Mouse (Mus musculus): ENCODE results near the gene Dmrtc1a.
A peak's percentile ranks its signal among the peaks of the same experiment; 100 is the strongest.
"Not testable (repeated sequence)": the region's sequence is repeated elsewhere in the genome, so short reads cannot be mapped to it uniquely, and the experiment has no call there.

Gene Dmrtc1a

DNA sequence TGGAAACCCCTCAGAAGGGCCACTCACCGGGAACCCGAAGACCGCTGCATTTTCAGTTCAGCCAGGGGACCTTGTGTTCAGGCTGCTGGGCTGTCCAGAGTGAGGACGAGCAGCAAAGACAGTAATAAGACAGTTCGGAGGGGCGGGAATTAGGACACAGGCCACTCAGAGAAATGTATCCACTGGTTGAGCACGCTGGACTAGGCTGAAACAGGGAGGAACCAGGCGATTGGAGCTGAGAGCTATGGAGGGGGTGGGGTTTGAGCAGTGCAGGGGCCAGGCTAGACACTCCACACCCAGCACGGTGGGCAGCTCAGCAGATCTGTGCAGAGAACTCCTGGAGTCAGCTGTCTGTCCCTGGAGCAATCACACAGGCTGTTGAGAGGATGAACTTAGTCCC, at the start of gene Dmrtc1a, which contains the start of gene 1700011M02Rik:
TSS of gene Dmrtc1a (minus strand) at position 101 of the 400 bp plus-strand sequence.
TSS of gene 1700011M02Rik (plus strand) at position 319 of the 400 bp plus-strand sequence.
- not testable (repeated sequence) for ATAC-seq (ENCODE audit: low TSS enrichment)

DNA sequence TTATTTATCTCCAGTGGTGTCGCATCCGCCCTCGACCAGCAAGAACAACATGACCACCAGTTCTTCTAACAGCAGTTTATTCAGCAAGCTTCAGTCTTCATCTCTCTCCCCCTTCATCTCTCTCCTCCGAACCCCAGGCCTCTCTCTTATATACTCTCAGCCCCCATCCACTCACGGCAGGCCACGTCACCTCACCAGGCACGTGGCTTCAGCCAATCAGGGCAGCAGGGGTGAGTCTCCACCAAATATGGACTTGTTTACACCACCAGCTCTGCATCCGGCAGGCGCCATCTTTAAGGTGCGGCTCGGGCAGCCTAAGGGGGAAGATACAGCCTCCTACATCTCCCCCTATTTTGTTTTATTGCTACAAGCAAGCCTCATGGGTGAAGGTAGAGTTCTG, 41.6 kb upstream of the Dmrtc1a start:
- ATAC-seq (ENCODE audit: low TSS enrichment), result not testable (repeated sequence)

DNA sequence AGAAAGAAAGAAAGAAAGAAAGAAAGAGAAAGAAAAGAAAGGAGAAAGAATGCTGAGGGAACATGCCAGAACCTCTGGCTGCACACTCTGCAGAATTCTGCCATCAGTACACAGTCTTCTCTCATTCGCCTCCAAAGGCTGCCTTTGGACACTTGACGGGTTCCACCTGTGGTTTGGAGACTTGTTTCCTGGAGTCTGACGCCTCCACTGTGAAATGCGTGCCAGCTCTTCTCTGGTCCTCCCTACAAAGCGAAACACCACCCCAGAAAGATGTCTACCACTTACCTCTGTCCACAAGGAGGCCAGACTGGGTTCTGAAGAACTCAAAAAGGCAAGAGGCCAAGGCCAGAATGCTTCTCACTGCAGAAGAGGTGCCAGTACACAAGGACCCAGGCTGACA, 28.3 kb upstream of the Dmrtc1a start:
- ATAC-seq (ENCODE audit: low TSS enrichment), result no peak

DNA sequence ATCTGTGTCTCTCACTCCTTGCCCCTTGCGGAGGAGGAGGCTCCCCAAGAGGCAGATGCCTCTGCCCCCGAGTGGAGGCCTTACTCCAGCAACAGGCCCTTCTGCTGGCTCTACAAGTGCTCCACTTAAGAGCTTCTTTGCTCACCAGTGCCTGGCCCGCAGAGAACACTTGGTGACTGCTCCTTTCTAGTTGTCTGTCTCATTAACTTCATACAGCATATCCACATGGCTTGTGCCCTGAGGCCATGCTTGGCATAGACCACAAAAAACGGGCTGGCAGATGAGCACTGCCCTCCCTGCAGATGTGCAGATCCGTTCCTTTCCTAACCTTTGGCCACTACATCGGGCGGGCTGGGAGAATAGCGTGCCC, 25.9 kb upstream of the Dmrtc1a start:
- ATAC-seq (ENCODE audit: low TSS enrichment), result peak; percentile 38; the same call in 1 of the 2 replicates

DNA sequence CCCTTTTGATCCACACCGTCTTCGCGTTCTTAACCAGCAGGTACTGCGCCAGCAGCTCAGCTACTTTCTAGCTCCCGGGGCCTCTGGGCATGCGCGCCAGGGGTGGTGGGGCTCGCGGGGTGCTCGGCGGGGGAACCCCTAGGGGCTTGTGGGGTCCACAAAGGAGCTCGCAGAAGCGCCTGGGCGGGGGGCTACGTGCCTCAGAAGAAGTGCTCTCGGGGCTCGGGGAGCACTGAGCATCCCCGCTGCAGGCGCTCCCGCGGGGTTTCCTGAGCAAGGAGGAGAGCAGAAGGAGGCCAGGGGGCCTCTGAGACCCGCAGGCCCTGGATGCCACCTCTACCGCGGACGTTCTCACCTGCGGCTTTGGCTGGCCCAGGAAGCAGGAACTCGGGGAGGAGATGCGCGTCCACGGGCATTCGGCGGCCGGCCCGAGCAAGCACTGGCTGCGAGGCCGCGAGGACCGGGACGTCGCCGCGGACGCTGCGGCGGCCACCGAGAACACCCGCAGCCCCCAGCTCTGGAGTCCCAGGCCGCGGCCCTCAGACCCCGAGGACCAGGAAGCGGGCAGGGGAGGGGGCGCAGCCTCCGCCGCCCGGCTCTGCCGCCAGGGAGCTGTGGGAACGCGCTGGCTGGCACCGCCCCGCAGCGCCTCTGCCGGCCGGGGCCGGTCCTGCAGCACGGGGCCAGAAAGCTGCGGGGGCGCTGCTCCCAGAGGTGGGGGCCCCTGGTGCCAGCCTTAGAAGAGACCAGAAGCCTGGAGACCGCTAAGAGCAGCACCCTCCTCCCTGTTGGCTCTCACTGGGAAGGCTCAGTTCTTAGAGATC, 25.3 kb upstream of the Dmrtc1a start:
- ATAC-seq (ENCODE audit: low TSS enrichment), result peak; percentile 94

DNA sequence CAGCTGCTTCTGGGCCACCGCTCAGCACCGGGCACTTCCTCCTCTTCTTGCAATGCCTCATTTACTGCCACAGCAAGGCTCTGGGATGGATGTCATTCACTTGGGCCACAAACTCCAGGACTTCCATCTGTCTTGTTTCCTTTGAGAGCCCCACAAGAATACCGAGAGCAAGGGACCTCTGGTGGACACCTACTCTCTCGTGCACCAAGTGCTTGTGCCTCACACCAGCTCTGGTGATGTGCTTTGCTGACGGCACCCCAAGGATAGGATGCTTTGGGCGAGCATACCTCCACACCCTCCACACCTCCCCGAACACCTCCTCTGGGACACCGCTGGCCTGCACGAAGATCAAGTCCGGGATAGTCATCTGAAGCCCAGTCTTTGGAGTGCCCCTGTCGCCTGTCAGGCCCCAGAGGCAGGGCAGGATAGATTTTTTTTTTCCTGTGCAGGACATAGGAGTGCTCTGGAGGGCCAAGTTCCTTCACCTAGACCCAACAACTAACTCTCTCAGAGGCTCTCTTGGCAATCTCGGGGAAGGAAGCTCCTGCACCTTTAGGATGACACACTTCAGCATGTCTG, 24.6 kb upstream of the Dmrtc1a start:
- ATAC-seq (ENCODE audit: low TSS enrichment), result peak; percentile 56

DNA sequence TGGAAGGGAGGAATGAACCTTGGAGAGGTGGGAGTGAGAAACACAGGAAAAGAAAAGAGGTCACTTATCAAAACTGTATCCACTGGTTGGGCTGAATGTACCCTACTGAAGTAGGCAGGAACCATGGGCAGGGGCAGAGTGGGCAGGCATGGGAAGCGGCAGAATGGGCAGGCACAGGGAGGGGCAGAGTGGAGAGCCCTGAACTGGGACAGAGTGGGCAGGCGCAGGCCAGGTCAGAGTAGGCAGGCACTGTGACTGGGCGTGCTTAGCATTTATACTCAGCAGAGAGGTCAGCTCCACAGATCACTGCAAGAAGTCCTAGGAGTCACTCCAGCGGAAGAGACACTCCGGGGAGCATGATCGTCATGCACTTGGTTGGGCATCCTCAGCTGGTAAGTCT, 19.6 kb upstream of the Dmrtc1a start, which contains the start of gene 1700018G05Rik:
TSS of gene 1700018G05Rik (plus strand) at position 301 of the 400 bp plus-strand sequence.
- not testable (repeated sequence) for ATAC-seq (ENCODE audit: low TSS enrichment)

DNA sequence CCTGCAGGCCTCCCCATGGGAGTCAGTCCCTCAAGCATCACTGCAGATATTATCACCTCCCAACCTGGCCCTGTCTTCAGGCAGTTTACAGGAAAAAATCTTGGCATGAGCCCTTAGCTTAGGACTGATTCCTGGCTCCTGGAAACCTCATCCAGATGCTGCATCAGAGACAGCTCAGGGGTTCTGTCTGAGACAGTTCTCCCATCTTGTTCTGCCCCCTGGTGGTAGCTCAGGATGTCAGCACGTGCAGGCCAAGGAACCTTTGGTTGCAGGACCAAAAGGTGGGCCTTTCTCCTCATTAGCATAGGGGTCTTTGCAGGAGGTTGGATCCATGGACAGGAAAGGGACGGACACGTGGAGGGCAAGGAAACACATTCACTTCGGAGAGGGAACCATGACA, 18.2 kb upstream of the Dmrtc1a start:
- peak; percentile 85 for ATAC-seq (ENCODE audit: low TSS enrichment)

DNA sequence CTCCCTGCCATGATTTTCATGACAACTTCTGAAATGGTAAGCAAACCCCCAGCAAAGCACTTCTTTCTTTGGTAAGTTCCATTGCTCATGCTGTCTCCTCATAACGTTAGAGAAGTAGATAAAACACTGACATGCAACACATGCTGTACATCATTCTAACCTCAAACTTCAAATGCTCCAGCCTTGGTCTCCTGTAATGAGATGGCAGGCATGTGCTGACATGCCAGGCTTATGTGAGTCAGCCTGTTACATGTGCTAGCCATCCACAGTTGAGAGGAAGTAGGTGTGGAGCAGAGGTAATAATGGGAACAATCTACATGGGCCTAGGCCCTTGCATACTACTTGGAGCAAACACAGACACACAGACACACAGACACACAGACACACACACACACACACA, 6.3 kb upstream of the Dmrtc1a start:
- ATAC-seq (ENCODE audit: low TSS enrichment), result not testable (repeated sequence)

DNA sequence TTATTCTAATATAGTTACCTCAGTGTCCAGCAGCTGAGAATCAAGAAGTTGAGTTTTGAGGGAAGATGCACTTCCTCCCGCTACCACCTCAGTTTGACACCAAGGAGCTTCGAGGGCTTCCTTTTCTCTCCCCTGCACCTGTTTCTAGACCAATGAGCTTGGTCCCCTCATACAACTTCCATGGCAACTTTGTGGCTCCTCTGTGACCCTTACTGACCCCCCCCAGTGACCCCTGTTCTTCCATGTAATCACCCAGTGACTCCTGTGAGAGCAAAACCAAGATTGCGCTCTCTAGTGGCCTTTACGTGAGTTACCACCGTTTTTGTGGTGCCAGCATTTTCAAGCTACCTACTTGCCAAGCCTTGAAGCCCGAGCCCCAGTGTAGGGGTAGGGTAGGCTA, 40.6 kb downstream of the Dmrtc1a start, which contains the start of gene 1700031F05Rik:
TSS of gene 1700031F05Rik (minus strand) at position 101 of the 400 bp plus-strand sequence.
- ATAC-seq (ENCODE audit: low TSS enrichment), result no peak

DNA sequence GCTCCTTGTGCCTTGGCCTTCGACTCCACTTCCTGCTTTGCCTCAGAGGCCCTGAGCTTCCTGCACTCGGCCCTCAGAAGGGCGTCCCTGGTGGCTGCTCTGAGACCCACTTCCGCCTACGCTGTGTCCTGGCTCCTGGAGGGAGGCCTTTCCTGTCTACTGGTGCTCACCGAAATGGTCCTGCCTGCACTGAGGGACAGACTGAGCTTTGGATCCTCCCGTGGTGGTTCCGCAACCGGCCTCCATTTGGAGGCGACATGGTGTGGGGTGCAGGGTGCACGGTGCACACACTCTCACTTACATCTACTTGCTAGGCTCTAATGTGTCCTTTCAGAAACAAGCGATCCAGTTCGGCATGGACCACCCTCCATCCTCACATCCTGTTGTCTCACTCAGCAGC, 54.0 kb downstream of the Dmrtc1a start, which contains the start of gene Dmrtc1c2:
TSS of gene Dmrtc1c2 (minus strand) at position 101 of the 400 bp plus-strand sequence.
- not testable (repeated sequence) for ATAC-seq (ENCODE audit: low TSS enrichment)
